Mouse (Mus musculus): ENCODE data around the gene Mlst8.
"Not testable (repeated sequence)": the region's sequence is repeated elsewhere in the genome, so short reads cannot be mapped to it uniquely, and the experiment has no call there.

The Mlst8 gene

GRCm38 (mm10) chr17:24469910-24470602, 8.8 kb downstream of the Mlst8 start, which contains the start of the genes E4f1 and Pgp:
E4f1 (minus strand) TSS chr17:24470313.
Pgp (plus strand) TSS chr17:24470392.
- peak; percentile 98 for DNase-seq (ENCODE audit: extremely low spot score, low spot score)

DNA sequence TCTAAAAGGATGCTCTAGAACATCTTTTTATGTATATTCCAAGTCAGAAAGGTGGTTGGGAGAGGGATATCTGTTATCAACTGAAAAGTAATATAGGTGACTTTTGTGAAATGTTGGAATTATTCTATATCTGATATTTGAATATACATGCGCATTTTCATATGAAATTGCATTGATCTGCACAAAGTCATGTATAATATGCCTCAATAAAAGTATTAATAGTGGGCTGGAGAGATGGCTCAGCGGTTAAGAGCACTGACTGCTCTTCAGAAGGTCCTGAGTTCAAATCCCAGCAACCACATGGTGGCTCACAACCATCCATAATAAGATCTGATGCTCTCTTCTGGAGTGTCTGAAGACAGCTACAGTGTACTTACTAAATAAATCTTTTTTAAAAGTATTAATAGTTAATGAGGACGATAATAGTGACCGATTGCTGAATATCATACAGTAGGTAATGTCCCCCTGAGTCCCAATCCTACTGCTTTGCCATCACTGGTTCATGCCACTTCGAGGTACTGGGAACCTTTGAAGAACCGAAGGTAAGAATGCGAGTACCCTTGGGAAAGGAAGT, 9.5 kb downstream of the Mlst8 start:
- DNase-seq (ENCODE audit: extremely low spot score, low spot score): no peak

- DNase-seq (ENCODE audit: extremely low spot score, low spot score): no peak
These were observed 10.1 kb downstream of the Mlst8 start for GRCm38 (mm10) chr17:24468636-24469246.

DNA sequence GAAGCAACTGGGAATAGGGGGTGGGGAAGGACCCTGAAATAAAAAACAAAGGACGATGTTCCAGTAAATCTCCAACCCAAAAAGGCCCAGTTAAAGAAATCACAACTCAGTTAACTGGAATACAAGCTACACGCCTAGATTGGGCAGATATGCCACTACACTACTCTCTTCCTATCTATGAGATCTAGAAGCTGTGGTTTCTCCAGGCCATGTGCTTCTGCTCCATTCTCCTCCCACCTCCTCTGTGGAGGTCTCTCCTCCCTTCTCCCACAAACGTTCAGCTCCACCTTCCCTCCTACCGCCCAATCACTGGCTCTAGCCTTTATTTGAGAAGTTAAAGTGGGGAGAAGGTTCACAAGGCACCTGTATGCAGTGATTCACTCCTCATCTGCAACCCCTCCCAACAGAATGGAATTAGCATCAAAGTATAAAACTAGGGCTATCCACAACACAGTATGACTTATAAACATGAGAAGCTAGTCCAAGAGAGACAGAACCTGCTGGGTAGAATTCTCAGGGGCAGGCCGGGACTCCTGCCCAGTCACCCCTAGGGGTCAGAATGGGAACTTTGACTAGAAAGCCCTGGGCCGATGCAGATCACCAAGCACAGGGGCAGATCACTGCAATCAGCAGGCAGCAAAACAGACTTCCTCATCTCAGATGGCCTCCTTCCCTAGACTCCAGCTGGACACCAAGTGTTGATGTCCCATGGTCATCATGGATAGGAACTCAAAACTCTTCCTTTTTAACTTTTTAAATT, 15.3 kb downstream of the Mlst8 start:
- DNase-seq (ENCODE audit: extremely low spot score, low spot score): no peak

DNA sequence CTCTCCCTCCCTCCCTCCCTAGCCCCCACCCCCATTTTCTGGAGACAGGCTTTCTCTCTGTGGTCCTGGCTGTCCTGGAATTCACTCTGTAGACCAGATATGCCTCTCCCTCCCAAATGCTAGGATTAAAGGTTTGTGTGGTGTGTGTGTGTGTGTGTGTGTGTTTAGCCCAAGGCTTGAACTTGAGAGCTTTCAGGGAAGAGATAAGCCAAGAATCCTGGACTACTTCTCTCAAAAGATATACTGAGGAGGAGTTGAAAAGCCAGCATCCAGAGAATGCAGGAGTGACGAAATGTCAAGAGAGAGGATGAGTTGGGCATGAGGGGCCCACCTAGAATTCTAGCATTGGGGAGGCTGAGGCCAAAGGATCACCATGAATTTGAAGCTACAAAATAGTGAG, 15.9 kb downstream of the Mlst8 start:
- DNase-seq (ENCODE audit: extremely low spot score, low spot score): no peak

- DNase-seq (ENCODE audit: extremely low spot score, low spot score): no peak
These were observed 17.3 kb downstream of the Mlst8 start for GRCm38 (mm10) chr17:24461580-24461979.

GRCm38 (mm10) chr17:24455523-24456206, 23.2 kb downstream of the Mlst8 start:
- DNase-seq (ENCODE audit: extremely low spot score, low spot score): not testable (repeated sequence)

DNA sequence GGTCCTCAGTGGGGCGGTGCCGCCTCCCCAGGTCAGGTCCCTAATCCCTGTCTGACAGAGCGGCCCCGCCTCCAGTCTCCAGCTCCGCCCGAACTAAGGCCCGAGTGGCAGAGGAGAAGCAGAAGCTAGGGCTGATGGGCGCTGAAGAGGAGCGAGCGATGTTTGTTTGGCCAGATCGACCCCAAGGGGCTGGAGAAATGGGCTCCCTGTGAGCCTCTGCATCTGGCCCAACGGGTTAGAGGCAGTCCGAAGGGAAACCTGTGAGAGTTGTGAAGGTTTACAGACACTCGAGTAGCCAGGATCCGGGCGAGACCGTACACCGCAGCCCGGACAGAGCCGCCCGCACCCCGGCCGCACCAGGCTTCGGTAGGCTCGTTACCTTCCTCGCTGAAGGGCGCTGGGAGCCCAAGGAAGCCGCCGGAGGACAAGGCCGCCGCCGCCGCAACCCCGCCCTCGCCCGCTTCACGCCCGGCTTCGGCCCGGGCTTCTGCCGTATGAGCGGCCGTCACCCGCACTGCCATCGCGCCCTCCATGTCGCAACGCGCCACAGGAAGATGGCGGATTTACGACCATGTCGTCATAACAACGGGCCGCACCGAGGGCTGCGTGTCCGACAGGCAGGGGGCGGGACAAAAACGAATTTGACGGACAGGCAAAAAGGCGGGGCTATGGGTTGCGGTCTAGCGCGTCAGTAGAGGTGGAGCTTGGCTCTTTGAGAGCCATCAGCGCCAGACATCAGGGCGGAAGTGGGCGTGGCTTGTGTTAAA, 23.9 kb downstream of the Mlst8 start:
- DNase-seq (ENCODE audit: extremely low spot score, low spot score): peak; percentile 98

DNA sequence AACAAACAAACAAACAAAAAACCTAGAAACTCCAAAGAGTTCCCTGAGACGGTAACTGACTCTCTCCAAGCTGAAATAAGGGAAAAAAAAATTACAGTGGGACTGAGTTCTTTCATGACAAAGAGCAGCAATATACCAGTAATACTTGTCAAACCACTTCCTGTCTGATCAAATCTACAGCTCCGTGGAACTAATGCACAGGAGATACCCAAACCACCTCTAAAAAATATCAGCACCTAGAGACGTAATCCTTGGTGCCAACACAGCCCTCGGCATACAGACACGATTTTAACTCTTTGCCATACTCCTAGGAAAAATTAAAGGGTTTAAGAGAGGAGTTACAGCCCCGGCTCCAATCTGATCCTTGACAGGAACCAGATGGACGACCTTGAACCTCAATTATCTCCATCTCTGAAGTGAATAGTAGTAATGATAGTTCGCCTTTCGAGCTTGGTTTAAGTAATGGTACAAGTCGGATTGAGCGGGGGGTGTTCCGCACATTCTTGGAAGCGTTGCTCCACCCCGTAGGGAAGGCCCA, 24.6 kb downstream of the Mlst8 start:
- no peak for DNase-seq (ENCODE audit: extremely low spot score, low spot score)

DNA sequence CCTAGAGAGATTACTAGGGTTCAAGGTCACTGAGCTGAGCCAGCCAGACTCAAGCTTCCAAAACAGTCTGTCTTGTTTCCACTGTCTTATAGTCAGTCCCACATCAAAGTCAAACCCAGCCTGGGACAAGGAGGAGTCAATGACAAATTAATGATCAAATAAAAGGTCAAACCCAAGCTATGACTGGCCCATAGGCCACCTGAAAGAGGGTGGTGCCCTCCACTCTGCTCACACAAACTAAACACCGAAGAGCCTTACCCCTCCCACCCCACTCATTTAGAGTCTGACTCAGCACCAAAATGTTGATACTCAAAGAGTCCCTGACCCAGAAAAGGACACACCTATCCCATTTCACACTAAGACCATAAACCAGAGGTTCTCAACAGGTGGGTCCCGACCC, 25.5 kb downstream of the Mlst8 start:
- no peak for DNase-seq (ENCODE audit: extremely low spot score, low spot score)

- DNase-seq (ENCODE audit: extremely low spot score, low spot score): no peak
These were observed 27.7 kb downstream of the Mlst8 start for GRCm38 (mm10) chr17:24451220-24451619.

GRCm38 (mm10) chr17:24449507-24449906, 29.4 kb downstream of the Mlst8 start:
- no peak for DNase-seq (ENCODE audit: extremely low spot score, low spot score)

- DNase-seq (ENCODE audit: extremely low spot score, low spot score): no peak
These were observed 32.3 kb downstream of the Mlst8 start for GRCm38 (mm10) chr17:24446590-24446989.

- DNase-seq (ENCODE audit: extremely low spot score, low spot score): no peak
These were observed 35.5 kb downstream of the Mlst8 start for GRCm38 (mm10) chr17:24443409-24443808.

- no peak for DNase-seq (ENCODE audit: extremely low spot score, low spot score)
These were observed 36.2 kb downstream of the Mlst8 start, which contains the start of gene Dnase1l2 for GRCm38 (mm10) chr17:24442632-24443155. Dnase1l2 (minus strand) TSS chr17:24443105.

- DNase-seq (ENCODE audit: extremely low spot score, low spot score): no peak
These were observed 36.8 kb downstream of the Mlst8 start for GRCm38 (mm10) chr17:24442107-24442506.

GRCm38 (mm10) chr17:24441148-24441547, 37.7 kb downstream of the Mlst8 start:
- DNase-seq (ENCODE audit: extremely low spot score, low spot score): no peak

DNA sequence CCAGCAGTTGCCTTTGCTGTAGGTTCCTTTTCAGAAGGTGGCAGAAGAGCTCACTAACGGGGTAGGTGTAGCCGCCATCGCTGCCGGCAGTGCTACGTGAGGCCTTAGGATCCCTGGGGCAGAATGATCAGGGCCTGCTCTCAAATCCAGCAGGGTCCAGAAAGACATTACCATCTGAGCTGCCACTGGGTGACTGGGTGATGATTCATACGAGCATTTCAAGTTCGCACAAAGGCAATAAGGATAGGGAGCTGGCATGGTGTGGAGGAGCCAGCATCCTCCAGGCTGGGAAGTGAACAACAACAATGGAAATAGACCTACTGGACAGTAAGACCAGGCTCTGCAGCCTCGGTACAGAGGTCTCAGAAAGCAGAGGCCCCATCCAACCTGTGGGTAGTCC, 38.5 kb downstream of the Mlst8 start:
- no peak for DNase-seq (ENCODE audit: extremely low spot score, low spot score)

- peak; percentile 32 for DNase-seq (ENCODE audit: extremely low spot score, low spot score)
These were observed 41.9 kb downstream of the Mlst8 start for GRCm38 (mm10) chr17:24437016-24437415.
